Comparison of ENCODE assay signal across 26 mouse cellular contexts in genomic region chr3:102345291-102345690, GRCm38 (mm10).
DNase-seq lines count a peak whose midpoint lies in the region; ATAC-seq and TF ChIP-seq lines count a peak whose summit lies in the region.
"Had no signal": no experiment of that assay in that cellular context is flagged by ENCODE, and none has a peak within 500 bp of the region (broad histone marks: within the 10 kb centered on the region; RNA-seq: fewer than 3 reads in every experiment).

No protein-coding gene starts in this region.

- peak; percentile 17 for DNase-seq in cerebellum, postnatal 10 days
- no peak for DNase-seq in cerebellum, postnatal 4 days (ENCODE audit: low spot score in 2 of 2)
- DNase-seq in liver, result peak; percentile 11
- no peak for DNase-seq in liver, postnatal 0 days
- DNase-seq in brain, embryonic 14.5 days (ENCODE audit: low read depth), result peak; percentile 3
- DNase-seq in left cerebral cortex, postnatal 36 days (ENCODE audit: low spot score in 2 of 2), result no peak
- DNase-seq: adrenal gland, postnatal 25 days; cerebellum, adult 18-20 months; gastrocnemius, postnatal 10 days; retina, postnatal 1 day; thymus, postnatal 14 days had no signal

- H3K27me3 ChIP-seq in kidney, embryonic 14.5 days (ENCODE audit: control insufficient read depth, insufficient read depth, low read length), result no peaks in the 10 kb centered on the region
- H3K27me3 ChIP-seq in kidney, embryonic 15.5 days, result no peaks in the 10 kb centered on the region
- H3K27me3 ChIP-seq in liver, postnatal 0 days (ENCODE audit: insufficient read depth, low read length), result no peaks in the 10 kb centered on the region
- H3K27me3 ChIP-seq: embryonic facial prominence, embryonic 15.5 days; forebrain, embryonic 12.5 days; limb, embryonic 15.5 days; lung, embryonic 15.5 days; Patski had no signal

- no peak overlapping the region for H3K27ac ChIP-seq in kidney, embryonic 14.5 days (ENCODE audit: low read depth, low read length)
- no peak overlapping the region for H3K27ac ChIP-seq in kidney, embryonic 15.5 days
- no peak overlapping the region for H3K27ac ChIP-seq in liver, postnatal 0 days (ENCODE audit: low read depth)
- H3K27ac ChIP-seq: embryonic facial prominence, embryonic 10.5 days; embryonic facial prominence, embryonic 15.5 days; forebrain, embryonic 12.5 days; heart, embryonic 10.5 days; hindbrain, embryonic 14.5 days; limb, embryonic 10.5 days; limb, embryonic 15.5 days; liver, embryonic 14.5 days; lung, embryonic 15.5 days; midbrain, embryonic 12.5 days; neural tube, embryonic 13.5 days had no signal

- no peak overlapping the region for H3K4me2 ChIP-seq in kidney, embryonic 14.5 days (replicated peaks; ENCODE audit: low read depth, low read length)
- H3K4me2 ChIP-seq in kidney, embryonic 15.5 days, result no peak overlapping the region
- H3K4me2 ChIP-seq in liver, postnatal 0 days (ENCODE audit: low read depth, low read length), result no peak overlapping the region
- H3K4me2 ChIP-seq: embryonic facial prominence, embryonic 15.5 days; forebrain, embryonic 12.5 days; hindbrain, embryonic 14.5 days; limb, embryonic 15.5 days; lung, embryonic 15.5 days; midbrain, embryonic 12.5 days; neural tube, embryonic 13.5 days had no signal

- TF ChIP-seq EP300 in liver, postnatal 0 days (IDR thresholded peaks at IDR 0.05; ENCODE audit: low read depth), result no peak

- H3K9me3 ChIP-seq in kidney, embryonic 14.5 days (ENCODE audit: control insufficient read depth, low read length), result no peaks in the 10 kb centered on the region
- no peaks in the 10 kb centered on the region for H3K9me3 ChIP-seq in kidney, embryonic 15.5 days (replicated peaks)
- no peaks in the 10 kb centered on the region for H3K9me3 ChIP-seq in liver, postnatal 0 days (ENCODE audit: low read length)
- H3K9me3 ChIP-seq: embryonic facial prominence, embryonic 10.5 days; embryonic facial prominence, embryonic 15.5 days; forebrain, embryonic 12.5 days; G1E; heart, embryonic 10.5 days; limb, embryonic 10.5 days; limb, embryonic 15.5 days; lung, embryonic 15.5 days; midbrain, embryonic 12.5 days; neural tube, embryonic 13.5 days had no signal

- no peaks in the 10 kb centered on the region for H3K4me1 ChIP-seq in kidney, embryonic 14.5 days (ENCODE audit: control insufficient read depth, insufficient read depth, low read length)
- H3K4me1 ChIP-seq in kidney, embryonic 15.5 days, result 0 out of 2 replicates have a peak, but pooled peaks cover 5% of the 10 kb centered on the region
- no peaks in the 10 kb centered on the region for H3K4me1 ChIP-seq in liver, postnatal 0 days (ENCODE audit: insufficient read depth)
- H3K4me1 ChIP-seq: midbrain, embryonic 12.5 days; neural tube, embryonic 13.5 days had no signal

- no peak for TF ChIP-seq POLR2A in brain, embryonic 14.5 days (IDR thresholded peaks at IDR 0.05; ENCODE audit: borderline replicate concordance, extremely low read depth, insufficient read depth, insufficient read length, poor library complexity, severe bottlenecking)

- no peak for TF ChIP-seq CTCF in liver, postnatal 0 days (IDR thresholded peaks at IDR 0.05; ENCODE audit: low read depth)
- no peak for TF ChIP-seq CTCF in brain, embryonic 14.5 days (IDR thresholded peaks at IDR 0.05; ENCODE audit: borderline replicate concordance, extremely low read depth, insufficient read depth, insufficient read length)

- WGBS in kidney, embryonic 14.5 days, result 42% methylated on average over 5 of the region's 5 CpGs
- WGBS in kidney, embryonic 15.5 days, result 30% methylated on average over 5 of the region's 5 CpGs
- 68% methylated on average over 5 of the region's 5 CpGs for WGBS in liver, postnatal 0 days (ENCODE audit: insufficient replicate concordance)

- H3K36me3 ChIP-seq in kidney, embryonic 14.5 days (ENCODE audit: control insufficient read depth, insufficient read depth, low read length), result no peaks in the 10 kb centered on the region
- H3K36me3 ChIP-seq in kidney, embryonic 15.5 days, result no peaks in the 10 kb centered on the region
- H3K36me3 ChIP-seq in liver, postnatal 0 days (replicated peaks; ENCODE audit: insufficient read depth, low read length), result no peaks in the 10 kb centered on the region
- H3K36me3 ChIP-seq: embryonic facial prominence, embryonic 10.5 days; embryonic facial prominence, embryonic 15.5 days; forebrain, embryonic 12.5 days; G1E; heart, embryonic 10.5 days; limb, embryonic 10.5 days; limb, embryonic 15.5 days; lung, embryonic 15.5 days; midbrain, embryonic 12.5 days; neural tube, embryonic 13.5 days had no signal

- no peak overlapping the region for H3K9ac ChIP-seq in kidney, embryonic 14.5 days (ENCODE audit: low read depth, low read length)
- no peak overlapping the region for H3K9ac ChIP-seq in kidney, embryonic 15.5 days
- no peak overlapping the region for H3K9ac ChIP-seq in liver, postnatal 0 days (replicated peaks)
- H3K9ac ChIP-seq: embryonic facial prominence, embryonic 15.5 days; forebrain, embryonic 12.5 days; hindbrain, embryonic 14.5 days; limb, embryonic 15.5 days; liver, embryonic 14.5 days; lung, embryonic 15.5 days; midbrain, embryonic 12.5 days; neural tube, embryonic 13.5 days had no signal

- intact Hi-C loops in left cerebral cortex, postnatal 36 days (cut with DNase I), result no loop called here

- no peak overlapping the region for H3K4me3 ChIP-seq in kidney, embryonic 14.5 days (ENCODE audit: low read length)
- H3K4me3 ChIP-seq in kidney, embryonic 15.5 days (replicated peaks), result no peak overlapping the region
- no peak overlapping the region for H3K4me3 ChIP-seq in liver, postnatal 0 days (ENCODE audit: low read depth, low read length)
- H3K4me3 ChIP-seq: embryonic facial prominence, embryonic 10.5 days; embryonic facial prominence, embryonic 15.5 days; forebrain, embryonic 12.5 days; heart, embryonic 10.5 days; limb, embryonic 10.5 days; limb, embryonic 15.5 days; lung, embryonic 15.5 days; midbrain, embryonic 12.5 days; neural tube, embryonic 13.5 days had no signal

- peak; percentile 52; the same call in 1 of the 2 replicates for ATAC-seq in kidney, embryonic 14.5 days (ENCODE audit: low FRiP score, low TSS enrichment)
- no peak for ATAC-seq in kidney, embryonic 15.5 days (replicated peaks; ENCODE audit: low FRiP score)
- ATAC-seq in liver, postnatal 0 days, result no peak
- ATAC-seq: Patski had no signal

Comparison
In these comparisons a context has a peak if more than half of its experiments do, and no peak if none do; other contexts are left out.
1. DNase-seq: peak in cerebellum, postnatal 10 days (2 of 2), liver (single experiment) and brain, embryonic 14.5 days (single experiment); none in cerebellum, postnatal 4 days (0 of 2), liver, postnatal 0 days (single experiment) and left cerebral cortex, postnatal 36 days (0 of 2).